16 mouse cellular contexts compared by ENCODE assay signal in genomic region chr2:170632998-170633622, GRCm38 (mm10). TPM values are rescaled to one million over a fixed set of nuclear protein-coding genes. Genes with fewer than 3 reads are reported as not detected.
DNase-seq lines count a peak whose midpoint lies in the region; ATAC-seq lines count a peak whose summit lies in the region.
"Had no signal": no experiment of that assay in that cellular context is flagged by ENCODE, and none has a peak within 500 bp of the region (broad histone marks: within the 10 kb centered on the region; RNA-seq: fewer than 3 reads in every experiment).

No protein-coding gene starts in this region.

- H3K27me3 ChIP-seq in lung, embryonic 15.5 days: no peaks in the 10 kb centered on the region
- H3K27me3 ChIP-seq in hindbrain, embryonic 15.5 days: no peaks in the 10 kb centered on the region
- no peaks in the 10 kb centered on the region for H3K27me3 ChIP-seq in stomach, embryonic 14.5 days (ENCODE audit: control insufficient read depth, insufficient read depth, low read length)
- H3K27me3 ChIP-seq: forebrain, embryonic 15.5 days had no signal

- no peak overlapping the region for H3K4me3 ChIP-seq in lung, embryonic 15.5 days
- no peak overlapping the region for H3K4me3 ChIP-seq in hindbrain, embryonic 15.5 days
- no peak overlapping the region for H3K4me3 ChIP-seq in stomach, embryonic 14.5 days (ENCODE audit: low read depth, low read length)
- H3K4me3 ChIP-seq: forebrain, embryonic 15.5 days had no signal

- no peak overlapping the region for H3K4me2 ChIP-seq in lung, embryonic 15.5 days
- H3K4me2 ChIP-seq in hindbrain, embryonic 15.5 days: no peak overlapping the region
- no peak overlapping the region for H3K4me2 ChIP-seq in stomach, embryonic 14.5 days (replicated peaks; ENCODE audit: low read depth, low read length)
- H3K4me2 ChIP-seq: forebrain, embryonic 15.5 days had no signal

- DNase-seq in cerebellum, adult 8-10 months: no peak
- no peak for DNase-seq in lung, postnatal 10 days
- no peak for DNase-seq in layer of hippocampus, adult 18-20 months (ENCODE audit: low spot score in 2 of 2)
- DNase-seq in left cerebral cortex, adult 9 months (ENCODE audit: low spot score in 2 of 2): no peak
- DNase-seq: cerebellum, adult 18-20 months; embryo, embryonic 11 days; gastrocnemius, postnatal 25 days; kidney, adult 8-10 months had no signal

- H3K27ac ChIP-seq in lung, embryonic 15.5 days: no peak overlapping the region
- no peak overlapping the region for H3K27ac ChIP-seq in hindbrain, embryonic 15.5 days (replicated peaks)
- no peak overlapping the region for H3K27ac ChIP-seq in stomach, embryonic 14.5 days (ENCODE audit: low read length)
- H3K27ac ChIP-seq: forebrain, embryonic 15.5 days had no signal

- no peak overlapping the region for H3K9ac ChIP-seq in lung, embryonic 15.5 days
- H3K9ac ChIP-seq in hindbrain, embryonic 15.5 days: no peak overlapping the region
- H3K9ac ChIP-seq in stomach, embryonic 14.5 days (replicated peaks; ENCODE audit: low read depth, low read length): no peak overlapping the region
- H3K9ac ChIP-seq: forebrain, embryonic 15.5 days had no signal

- ATAC-seq in cerebellum, adult (ENCODE audit: insufficient number of reproducible peaks, low FRiP score, low TSS enrichment): peak; percentile 52; the same call in 1 of the 2 replicates
- ATAC-seq in lung, embryonic 15.5 days (ENCODE audit: borderline replicate concordance, extremely low read depth, low FRiP score, low TSS enrichment): 0 out of 2 replicates have a peak, but pooled peaks have one; percentile 35
- peak; percentile 63; the same call in 1 of the 2 replicates for ATAC-seq in hindbrain, embryonic 15.5 days (ENCODE audit: low FRiP score, low read depth)
- ATAC-seq in stomach, embryonic 14.5 days (ENCODE audit: insufficient number of reproducible peaks, insufficient read depth, low FRiP score, low read depth): peak; percentile 58; the same call in 1 of the 2 replicates
- ATAC-seq: forebrain, embryonic 15.5 days had no signal

- no peaks in the 10 kb centered on the region for H3K9me3 ChIP-seq in lung, embryonic 15.5 days
- no peaks in the 10 kb centered on the region for H3K9me3 ChIP-seq in hindbrain, embryonic 15.5 days
- no peaks in the 10 kb centered on the region for H3K9me3 ChIP-seq in stomach, embryonic 14.5 days (ENCODE audit: control insufficient read depth, low read depth, low read length)
- H3K9me3 ChIP-seq: forebrain, embryonic 15.5 days had no signal

- 94% methylated on average over 2 of the region's 2 CpGs for WGBS in lung, embryonic 15.5 days
- 98% methylated on average over 2 of the region's 2 CpGs for WGBS in hindbrain, embryonic 15.5 days
- WGBS in stomach, embryonic 14.5 days: 97% methylated on average over 2 of the region's 2 CpGs

- no peaks in the 10 kb centered on the region for H3K36me3 ChIP-seq in lung, embryonic 15.5 days
- H3K36me3 ChIP-seq in hindbrain, embryonic 15.5 days: no peaks in the 10 kb centered on the region
- H3K36me3 ChIP-seq in stomach, embryonic 14.5 days (ENCODE audit: control insufficient read depth, insufficient read depth, low read length): no peaks in the 10 kb centered on the region
- H3K36me3 ChIP-seq: forebrain, embryonic 15.5 days had no signal

- 0 out of 2 replicates have a peak, but pooled peaks cover 8% of the 10 kb centered on the region for H3K4me1 ChIP-seq in lung, embryonic 15.5 days
- H3K4me1 ChIP-seq in hindbrain, embryonic 15.5 days (replicated peaks): peaks cover 24% of the 10 kb centered on the region; the same call in 1 of the 2 replicates
- H3K4me1 ChIP-seq in stomach, embryonic 14.5 days (ENCODE audit: control insufficient read depth, insufficient read depth, low read length): no peaks in the 10 kb centered on the region

RNA-seq across cellular contexts. Expression of gene 4930470P17Rik, which starts 31.3 kb away (rescaled TPM):
- polyA plus RNA-seq in lung, embryonic 15.5 days (2015; fragmentation: Nextera tagmentation; extraction: Ambion mirVana): not detected in 2 replicates
- polyA plus RNA-seq in hindbrain, embryonic 15.5 days (2015; fragmentation: Nextera tagmentation; extraction: Ambion mirVana): 0.10 and 0.14 TPM in 2 replicates
- polyA plus RNA-seq in stomach, embryonic 14.5 days (2014; fragmentation: Nextera tagmentation; extraction: Ambion mirVana): not detected in 2 replicates
- total RNA-seq in layer of hippocampus, adult 18-20 months (2021): not detected
- total RNA-seq: adrenal gland, postnatal 4 days; gastrocnemius, postnatal 25 days; heart, postnatal 25 days; left cerebral cortex, postnatal 36 days had no signal
- polyA plus RNA-seq: forebrain, embryonic 15.5 days had no signal
